Mouse (Mus musculus): ENCODE measurements around the gene Gtf2a2.

Gtf2a2 gene

GRCm38 (mm10) chr9:70012408-70012901, at the start of gene Gtf2a2:
Gene Gtf2a2, plus strand, starts transcription at chr9:70012550.
- DNase-seq (ENCODE audit: low spot score) = peak; percentile 92

- DNase-seq (ENCODE audit: low spot score) = no peak
These were observed 48.0 kb upstream of the Gtf2a2 start for GRCm38 (mm10) chr9:69964370-69964769.

- no peak for DNase-seq (ENCODE audit: low spot score)
These were observed 26.8 kb upstream of the Gtf2a2 start for GRCm38 (mm10) chr9:69985526-69985925.

GRCm38 (mm10) chr9:69986063-69986462, 26.3 kb upstream of the Gtf2a2 start:
- no peak for DNase-seq (ENCODE audit: low spot score)

- no peak for DNase-seq (ENCODE audit: low spot score)
These were observed 25.8 kb upstream of the Gtf2a2 start for GRCm38 (mm10) chr9:69986571-69986970.

- DNase-seq (ENCODE audit: low spot score) = peak; percentile 72
These were observed 24.8 kb upstream of the Gtf2a2 start for GRCm38 (mm10) chr9:69987579-69987978.

- DNase-seq (ENCODE audit: low spot score) = no peak
These were observed 23.5 kb upstream of the Gtf2a2 start for GRCm38 (mm10) chr9:69988706-69989302.

GRCm38 (mm10) chr9:69989303-69990121, 22.8 kb upstream of the Gtf2a2 start, which contains the start of gene Bnip2:
Gene Bnip2, plus strand, starts transcription at chr9:69989466.
- DNase-seq (ENCODE audit: low spot score) = peak; percentile 96

GRCm38 (mm10) chr9:69990346-69990745, 22.0 kb upstream of the Gtf2a2 start:
- no peak for DNase-seq (ENCODE audit: low spot score)

- no peak for DNase-seq (ENCODE audit: low spot score)
These were observed 19.5 kb upstream of the Gtf2a2 start for GRCm38 (mm10) chr9:69992841-69993277.

GRCm38 (mm10) chr9:69993479-69993878, 18.9 kb upstream of the Gtf2a2 start:
- no peak for DNase-seq (ENCODE audit: low spot score)

GRCm38 (mm10) chr9:69994547-69994946, 17.8 kb upstream of the Gtf2a2 start:
- DNase-seq (ENCODE audit: low spot score) = no peak

GRCm38 (mm10) chr9:69999318-69999717, 13.0 kb upstream of the Gtf2a2 start:
- DNase-seq (ENCODE audit: low spot score) = no peak

GRCm38 (mm10) chr9:70003516-70003915, 8.8 kb upstream of the Gtf2a2 start:
- no peak for DNase-seq (ENCODE audit: low spot score)

GRCm38 (mm10) chr9:70006984-70007383, 5.4 kb upstream of the Gtf2a2 start:
- no peak for DNase-seq (ENCODE audit: low spot score)

- peak; percentile 35 for DNase-seq (ENCODE audit: low spot score)
These were observed 4.7 kb upstream of the Gtf2a2 start for GRCm38 (mm10) chr9:70007506-70008248.

GRCm38 (mm10) chr9:70009754-70010304, 2.5 kb upstream of the Gtf2a2 start:
- no peak for DNase-seq (ENCODE audit: low spot score)

- DNase-seq (ENCODE audit: low spot score) = no peak
These were observed 1.4 kb upstream of the Gtf2a2 start for GRCm38 (mm10) chr9:70010781-70011473.

- DNase-seq (ENCODE audit: low spot score) = no peak
These were observed 578 bp upstream of the Gtf2a2 start for GRCm38 (mm10) chr9:70011537-70012407.

- DNase-seq (ENCODE audit: low spot score) = no peak
These were observed 3.3 kb downstream of the Gtf2a2 start for GRCm38 (mm10) chr9:70015632-70016031.

GRCm38 (mm10) chr9:70018879-70019278, 6.5 kb downstream of the Gtf2a2 start:
- DNase-seq (ENCODE audit: low spot score) = no peak

All from layer of hippocampus, adult 11-12 months (tissue).